ENCODE assay signal across 21 mouse cellular contexts in the genomic region with DNA sequence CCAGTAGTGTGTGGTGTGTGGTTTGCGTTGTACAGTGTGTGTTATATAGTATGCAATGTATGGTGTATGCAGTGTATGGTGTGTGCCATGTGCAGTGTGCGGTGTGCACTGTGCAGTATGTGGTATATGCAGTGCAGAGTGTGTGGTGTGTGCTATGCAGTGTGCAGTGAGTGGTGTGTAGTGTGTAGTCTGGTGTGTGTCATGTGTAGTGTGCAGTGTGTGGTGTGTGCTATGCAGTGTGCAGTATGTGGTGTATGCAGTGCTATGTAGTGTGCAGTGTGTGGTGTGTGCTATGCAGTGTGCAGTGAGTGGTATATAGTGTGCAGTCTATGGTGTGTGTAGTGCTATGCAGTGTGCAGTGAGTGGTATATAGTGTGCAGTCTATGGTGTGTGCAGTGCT. TPM values are rescaled to one million over a fixed set of nuclear protein-coding genes. Genes with fewer than 3 reads are reported as not detected.
"Had no signal": no experiment of that assay in that cellular context is flagged by ENCODE, and none has a peak within 500 bp of the region (broad histone marks: within the 10 kb centered on the region; RNA-seq: fewer than 3 reads in every experiment).

No protein-coding gene starts in this region.

- H3K27me3 ChIP-seq: kidney, embryonic 15.5 days; limb, embryonic 12.5 days; liver, embryonic 15.5 days; stomach, embryonic 15.5 days had no signal

- H3K27ac ChIP-seq: kidney, embryonic 15.5 days; limb, embryonic 12.5 days; liver, embryonic 15.5 days; stomach, embryonic 15.5 days had no signal

- H3K36me3 ChIP-seq: kidney, embryonic 15.5 days; limb, embryonic 12.5 days; liver, embryonic 15.5 days; stomach, embryonic 15.5 days had no signal

- H3K4me2 ChIP-seq: kidney, embryonic 15.5 days; limb, embryonic 12.5 days; liver, embryonic 15.5 days; stomach, embryonic 15.5 days had no signal

- H3K9me3 ChIP-seq: kidney, embryonic 15.5 days; limb, embryonic 12.5 days; liver, embryonic 15.5 days; stomach, embryonic 15.5 days had no signal

- H3K4me3 ChIP-seq: kidney, embryonic 15.5 days; limb, embryonic 12.5 days; liver, embryonic 15.5 days; stomach, embryonic 15.5 days had no signal

- H3K9ac ChIP-seq: kidney, embryonic 15.5 days; limb, embryonic 12.5 days; liver, embryonic 15.5 days; stomach, embryonic 15.5 days had no signal

- H3K4me1 ChIP-seq: kidney, embryonic 15.5 days; limb, embryonic 12.5 days; liver, embryonic 15.5 days; stomach, embryonic 15.5 days had no signal

- ATAC-seq: lung, postnatal 0 days; midbrain, embryonic 16.5 days had no signal

- DNase-seq: kidney, adult 2 months; kidney, postnatal 14 days; layer of hippocampus, postnatal 36 days; lung, adult 2 months; lung, postnatal 4 days; right cerebral cortex, postnatal 14 days; thymus, adult 2 months; thymus, postnatal 25 days had no signal

RNA-seq across cellular contexts. Expression of a gene that starts 4.1 kb away (rescaled TPM):
- total RNA-seq: layer of hippocampus, postnatal 36 days; left cerebral cortex, adult 8-10 months; left cerebral cortex, postnatal 25 days; liver, adult 2 months; megakaryocyte-erythroid progenitor cell, adult 5-6 weeks had no signal
- polyA plus RNA-seq: kidney, adult 2 months; kidney, embryonic 15.5 days; limb, embryonic 12.5 days; liver, adult 2 months; liver, embryonic 15.5 days; lung, adult 2 months; lung, postnatal 0 days; midbrain, embryonic 16.5 days; neural tube, embryonic 14.5 days; spleen, adult 2 months; stomach, embryonic 15.5 days; thymus, adult 2 months; urinary bladder, adult 2 months had no signal
